Mouse (Mus musculus): Measurements from ENCODE around the gene Szt2. TPM values are rescaled to one million over a fixed set of nuclear protein-coding genes. Genes with fewer than 3 reads are reported as not detected.
A peak's percentile ranks its signal among the peaks of the same experiment; 100 is the strongest.

Szt2 gene
- total RNA-seq, 4 experiments from 2014 or later = 22.4 to 45.1 (median 31.7) TPM

DNA sequence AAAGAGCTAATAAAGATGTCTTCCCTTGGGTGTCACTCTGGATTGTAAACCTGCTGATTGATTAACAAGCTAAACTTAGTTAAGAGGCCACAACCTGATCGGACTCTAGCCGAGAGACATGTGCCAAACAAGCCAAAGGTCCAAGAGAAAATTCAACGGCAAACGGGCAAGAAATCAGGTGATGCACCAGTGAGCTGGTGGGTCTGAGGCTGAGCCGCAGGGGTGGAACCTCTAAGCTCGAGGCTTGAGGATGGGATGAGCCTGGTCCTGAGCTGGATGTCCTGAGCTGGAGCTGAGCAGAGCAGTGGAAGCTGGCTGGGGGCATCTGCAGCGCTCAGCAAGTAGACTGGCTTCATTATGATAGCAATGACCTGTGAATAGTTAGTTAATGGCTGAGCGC lies 51.6 kb downstream of the Szt2 start:
- DNase-seq = no peak

DNA sequence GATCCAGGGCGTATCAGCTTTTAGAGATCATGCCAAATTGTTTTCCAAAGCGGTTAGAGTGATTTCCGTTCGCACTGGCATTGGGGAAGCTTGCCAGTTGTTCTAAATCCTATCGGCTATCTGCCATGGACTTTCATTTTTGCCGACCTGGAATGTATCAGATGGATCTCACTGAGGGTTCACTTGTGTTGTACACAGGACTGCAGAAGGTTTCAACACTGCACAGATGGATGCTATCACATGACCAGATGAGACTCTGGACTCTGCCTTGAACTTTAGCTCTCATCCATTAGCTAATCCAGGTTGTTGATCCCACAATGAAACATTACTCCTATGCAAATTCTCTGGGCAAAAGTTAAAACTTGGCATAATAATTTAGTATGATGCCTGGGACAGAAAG lies 52.3 kb downstream of the Szt2 start:
- no peak for DNase-seq

DNA sequence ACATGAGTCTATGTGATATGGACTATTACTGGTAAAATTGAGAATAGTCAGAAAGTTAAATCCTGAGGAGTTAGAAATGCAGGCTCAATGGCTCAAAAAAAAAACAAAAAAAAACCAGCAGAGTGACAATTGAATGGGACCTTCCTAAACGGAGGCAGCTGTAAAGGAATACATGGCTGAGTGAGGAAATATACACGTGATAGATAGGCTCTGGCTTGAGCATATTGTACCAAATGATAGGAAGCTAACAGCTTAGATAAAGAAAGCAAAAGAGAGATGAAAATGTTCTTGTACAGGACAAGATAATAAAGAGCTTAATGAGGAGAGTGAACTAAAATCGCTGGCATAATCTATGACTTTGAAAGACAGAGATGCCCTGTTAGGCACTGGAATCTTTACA lies 54.8 kb downstream of the Szt2 start:
- no peak for DNase-seq

DNA sequence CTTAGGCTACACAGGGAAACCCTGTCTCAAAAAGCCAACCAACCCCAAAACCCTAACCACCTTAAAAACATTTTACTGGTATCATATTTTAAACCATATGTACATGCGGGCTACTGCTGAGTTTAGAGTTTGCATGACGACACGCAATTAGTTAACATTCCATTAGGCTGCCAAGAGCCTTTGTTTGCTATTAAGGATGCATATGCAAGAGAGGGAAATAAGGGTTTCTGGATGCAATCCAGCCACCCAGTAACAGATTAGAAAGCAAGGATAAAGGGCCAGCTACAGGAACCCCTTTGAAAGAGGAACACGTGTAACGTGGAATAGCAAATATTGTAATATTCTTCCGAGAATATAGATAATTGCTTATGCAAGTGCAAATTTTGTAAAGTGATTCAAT lies 55.4 kb downstream of the Szt2 start:
- DNase-seq = no peak

DNA sequence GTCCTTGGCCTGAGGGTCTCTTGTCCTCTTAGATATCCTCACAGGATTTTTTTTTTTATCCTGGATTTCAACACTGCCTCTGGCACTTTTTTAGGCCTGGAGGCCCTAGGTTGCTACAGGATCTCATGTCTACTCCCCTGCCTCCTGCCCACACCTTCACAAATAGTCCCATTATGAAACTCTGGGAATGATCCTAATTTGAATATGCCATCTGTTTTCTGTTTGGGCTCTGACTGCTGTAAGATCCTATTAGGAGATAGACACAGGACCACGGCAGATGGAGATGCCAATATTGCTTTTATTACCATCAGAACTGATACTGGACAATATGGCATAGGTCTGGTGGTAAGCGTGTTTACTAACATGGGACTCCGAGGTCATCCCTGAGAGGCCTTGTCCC lies 57.2 kb downstream of the Szt2 start:
- DNase-seq = no peak

DNA sequence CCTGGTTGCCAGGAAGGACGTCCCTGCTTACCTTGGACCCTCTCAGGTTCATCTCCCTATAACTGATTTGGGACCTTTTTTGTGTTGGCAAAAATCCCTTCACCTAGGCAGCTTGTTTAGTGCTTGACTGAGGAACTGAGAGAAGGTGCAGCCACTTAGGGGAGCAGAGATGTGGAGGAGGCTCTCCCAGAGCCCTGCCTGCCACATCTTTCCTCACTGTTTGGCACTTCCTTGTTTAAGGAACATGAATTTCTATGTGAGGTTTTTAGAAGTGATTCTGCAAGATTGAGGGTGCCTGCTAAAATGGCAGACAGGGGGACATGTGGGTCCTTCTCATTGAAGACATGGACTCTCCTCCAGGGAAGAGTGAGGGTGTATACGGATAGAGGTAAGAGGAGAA lies 58.2 kb downstream of the Szt2 start:
- no peak for DNase-seq

DNA sequence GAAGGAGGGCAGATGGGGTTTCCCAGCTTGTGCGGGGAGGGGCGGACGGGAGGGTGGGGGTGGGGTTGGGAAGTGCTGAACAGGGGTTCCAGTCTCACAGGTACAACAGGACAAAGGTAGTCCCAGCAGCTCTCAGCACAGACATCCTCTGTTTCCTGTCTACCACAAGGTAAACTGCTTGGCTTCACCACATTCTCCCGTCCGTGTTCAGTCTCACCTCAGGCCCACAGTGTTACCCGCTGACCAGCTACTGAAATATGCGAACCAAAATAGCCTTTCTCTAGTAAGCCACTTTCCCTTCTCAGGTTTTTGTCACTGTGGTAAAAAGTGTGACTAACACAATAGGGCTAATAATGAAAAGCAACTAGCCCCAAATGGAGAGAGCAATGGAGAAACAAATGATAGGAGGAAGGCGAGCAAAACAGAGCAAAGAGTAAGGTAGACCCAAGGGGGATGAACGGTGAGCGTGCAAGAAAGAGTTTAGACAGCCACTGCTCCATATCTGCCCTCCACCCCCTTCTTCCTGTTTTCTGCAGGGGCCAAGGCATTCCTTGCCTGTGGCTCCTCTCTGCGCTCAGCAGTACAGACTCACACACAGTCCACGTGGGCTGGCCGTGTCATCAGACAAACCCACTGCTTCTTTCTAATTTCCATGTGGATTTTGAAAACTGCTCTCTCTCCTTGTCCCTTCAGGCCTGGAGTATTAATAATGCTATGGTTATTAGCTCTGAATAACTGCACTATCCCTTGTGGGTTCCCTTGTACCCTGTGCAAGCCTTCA lies 61.4 kb downstream of the Szt2 start:
- DNase-seq = no peak

DNA sequence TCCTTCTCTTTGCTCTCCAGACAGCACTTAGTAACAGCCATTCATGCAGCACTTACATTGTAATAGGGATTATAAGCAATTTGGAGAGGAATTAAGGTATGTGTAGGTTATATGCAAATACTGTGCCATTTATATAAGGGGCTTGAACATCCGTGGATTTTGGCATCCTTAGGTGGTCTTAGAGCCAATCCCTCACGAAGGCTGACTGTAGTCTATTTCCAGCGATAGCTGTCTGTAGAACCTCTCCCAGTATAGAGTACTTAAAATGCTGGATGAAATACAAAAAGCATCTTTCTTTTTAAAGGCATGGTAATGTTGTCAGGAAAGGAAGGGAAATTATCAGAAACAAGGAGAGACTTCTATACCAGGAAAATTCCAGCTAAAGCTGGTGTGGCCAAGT lies 67.6 kb downstream of the Szt2 start:
- no peak for DNase-seq

DNA sequence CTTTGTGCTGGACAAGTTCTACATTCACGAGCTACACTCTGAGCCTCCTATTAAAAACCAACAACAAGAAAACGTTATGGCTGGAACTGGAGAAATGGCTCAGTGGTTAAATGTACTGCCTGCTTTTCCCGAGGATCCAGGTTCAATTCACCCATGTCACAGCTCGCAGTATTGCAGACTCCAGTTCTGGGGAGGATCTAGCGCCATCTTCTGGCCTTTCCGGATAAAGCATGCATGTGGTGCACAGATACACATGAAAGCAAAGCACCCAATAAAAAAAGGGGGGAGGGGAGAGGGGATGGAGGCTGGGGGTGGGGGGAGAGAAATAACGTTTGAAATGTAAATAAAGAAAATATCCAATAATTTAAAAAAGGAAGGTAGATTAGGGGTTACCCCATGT lies 72.4 kb downstream of the Szt2 start:
- DNase-seq = peak; percentile 30

DNA sequence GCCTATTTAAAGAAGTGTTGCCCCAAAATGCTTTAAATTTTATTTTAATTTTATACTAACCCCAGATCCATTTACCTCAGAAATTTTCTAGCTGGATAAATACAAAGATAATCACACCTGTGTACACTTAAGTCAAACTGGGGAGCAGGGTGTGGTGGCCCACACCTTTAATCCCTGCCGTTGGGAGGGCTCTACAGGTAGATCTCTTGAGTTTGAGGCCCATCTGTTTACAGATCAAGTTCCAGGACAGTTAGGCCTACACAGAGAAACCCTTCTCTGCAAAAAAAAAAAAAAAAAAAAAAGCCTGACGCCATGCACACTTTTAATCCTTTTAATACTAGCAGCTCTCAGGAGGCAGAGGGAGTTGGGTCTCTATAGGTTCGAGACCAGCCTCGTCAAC lies 73.1 kb downstream of the Szt2 start:
- DNase-seq = no peak

DNA sequence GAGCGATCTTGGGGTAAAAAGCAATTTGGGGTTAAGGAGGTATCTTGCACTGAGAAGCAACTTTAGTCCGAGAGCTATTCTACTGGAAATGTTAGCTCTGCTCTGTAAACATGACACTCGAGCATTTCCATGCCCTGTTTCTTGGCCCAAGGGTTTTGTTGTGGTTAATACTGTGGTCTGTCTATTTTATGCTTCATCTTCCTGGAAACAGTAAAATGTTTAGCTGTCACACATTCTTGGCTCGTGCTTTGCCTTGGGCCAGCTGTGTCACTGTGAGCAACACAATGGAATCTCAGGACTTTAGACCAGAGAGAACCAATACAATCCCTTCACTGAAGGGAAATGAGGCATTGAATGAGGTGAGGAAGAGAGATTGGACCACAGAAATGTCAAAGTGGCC lies 77.3 kb downstream of the Szt2 start:
- DNase-seq = no peak

DNA sequence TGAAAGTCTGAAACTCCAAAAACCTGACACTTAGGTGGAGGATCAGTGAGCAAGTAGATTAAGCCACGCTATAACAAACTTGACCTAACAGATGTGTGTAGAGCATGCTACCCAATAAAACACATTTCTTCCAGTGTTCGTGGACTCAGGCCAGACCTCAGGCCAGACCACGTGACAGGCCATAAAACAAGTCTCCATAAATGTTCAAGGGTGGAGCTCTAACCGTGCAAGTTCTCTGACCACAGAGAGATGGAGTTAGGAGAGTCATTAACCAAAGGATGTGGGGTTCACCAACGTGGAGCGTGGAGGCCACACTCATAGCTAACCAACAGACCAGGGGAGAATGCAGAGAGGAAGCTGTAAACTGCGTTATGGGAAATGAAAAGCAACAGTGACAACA lies 82.6 kb downstream of the Szt2 start:
- no peak for DNase-seq

DNA sequence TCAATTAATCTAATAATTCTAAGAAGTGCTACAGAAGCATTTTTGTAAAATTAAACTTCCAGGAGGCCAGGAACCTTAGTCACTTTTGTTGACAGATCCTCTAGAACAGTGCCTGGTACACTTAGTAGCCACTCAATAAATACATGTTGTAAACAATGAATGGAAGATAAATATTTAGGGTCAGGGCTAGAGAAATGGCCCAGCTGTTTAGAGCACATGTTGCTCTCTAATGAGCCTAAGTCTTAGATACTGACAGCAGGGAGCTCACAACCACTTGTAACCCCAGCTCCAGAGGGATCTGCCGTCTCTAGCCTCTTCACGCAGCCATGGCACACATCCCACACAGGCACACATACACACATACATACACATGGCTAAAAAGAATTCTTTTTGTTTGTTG lies 88.4 kb downstream of the Szt2 start:
- DNase-seq = no peak

DNA sequence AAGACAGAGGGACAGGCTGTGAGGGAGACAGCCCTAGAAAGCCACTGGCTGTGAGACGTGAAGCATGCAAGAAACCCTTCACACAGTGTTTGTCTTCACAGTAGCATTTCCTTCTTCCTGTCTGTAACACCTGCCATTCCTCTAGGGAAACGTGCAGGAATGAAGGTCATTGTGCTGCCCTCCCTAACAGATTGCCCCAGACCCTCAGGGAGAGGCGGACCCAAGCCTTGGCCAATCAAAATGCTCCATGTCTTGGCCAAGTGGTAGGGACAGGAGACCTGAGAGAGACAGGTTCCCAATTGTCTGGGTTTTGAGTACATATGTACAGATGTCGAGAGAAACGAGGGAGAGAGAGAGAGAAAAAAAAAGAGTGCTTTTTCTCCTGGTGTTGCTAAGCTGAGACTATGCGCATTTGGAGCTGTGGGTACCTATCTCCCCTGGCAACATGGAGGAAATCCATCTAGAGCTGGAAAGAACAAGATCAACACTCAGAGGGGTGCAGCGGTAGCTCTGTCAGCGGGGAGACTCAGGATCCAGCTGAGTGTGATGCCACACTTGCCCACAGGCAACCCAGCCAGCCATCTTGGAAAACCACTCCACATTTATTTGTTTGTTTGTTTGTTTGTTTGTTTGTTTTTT lies 89.2 kb downstream of the Szt2 start:
- no peak for DNase-seq

DNA sequence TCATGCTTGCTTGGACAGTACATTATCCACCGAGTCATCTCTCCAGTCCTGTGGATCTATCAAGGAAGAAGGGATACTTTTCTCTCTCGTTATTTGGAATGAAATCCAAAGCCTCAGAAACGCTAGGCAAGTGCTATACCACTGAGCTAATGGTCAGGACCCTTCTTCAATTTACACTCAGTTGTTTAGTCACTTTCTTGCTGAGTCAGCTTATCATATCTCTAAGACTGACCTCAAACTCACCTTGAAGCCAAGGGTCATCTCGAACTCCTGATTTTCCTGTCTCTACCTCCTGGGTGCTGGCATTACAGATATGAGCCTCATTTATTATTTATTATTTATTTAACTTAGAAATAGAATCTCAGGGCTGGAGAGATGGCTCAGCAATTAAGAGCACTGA lies 92.4 kb downstream of the Szt2 start:
- no peak for DNase-seq

DNA sequence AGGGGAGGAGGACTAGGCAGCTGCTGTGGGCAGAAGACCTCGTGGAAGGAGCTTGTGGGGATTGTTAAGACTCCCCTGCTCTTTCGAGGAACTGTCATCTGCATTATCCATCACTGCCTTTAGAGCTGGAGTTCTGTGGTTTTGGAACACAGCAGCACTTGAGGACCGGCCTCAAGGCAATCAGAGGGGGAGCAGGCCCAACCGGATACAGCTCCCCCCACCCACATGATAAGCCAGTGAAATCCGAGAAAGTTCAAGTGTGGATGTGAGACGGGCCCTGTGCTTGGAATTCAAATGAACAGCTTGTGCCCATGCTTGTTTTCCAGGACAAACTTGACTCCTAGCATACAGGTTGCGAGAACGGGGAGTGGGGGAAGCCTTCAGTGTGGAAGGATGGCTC lies 93.8 kb downstream of the Szt2 start:
- DNase-seq = no peak

Other genes with a start within 250 kb of the Szt2 start
- 10 to 100 TPM; 39.7 to 56.1 (median 49.7) TPM for gene Kdm4a, start 229.2 kb downstream of the Szt2 start, total RNA-seq (2022)
- 10 to 100 TPM; 49.6 to 81.8 (median 63.1) TPM for gene Ptprf, start 117.9 kb downstream of the Szt2 start, total RNA-seq (2022)
- gene Med8, start 64 bp upstream of the Szt2 start, total RNA-seq (2022) = 10 to 100 TPM; 61.3 to 67.6 (median 66.8) TPM
- gene Elovl1, start 18.8 kb upstream of the Szt2 start, total RNA-seq (2022) = 100 to 1,000 TPM in 2 of 4 experiments, 10 to 100 TPM in 2; 73.8 to 108 (median 99.3) TPM
- 1 to 10 TPM; 2.7 to 4.8 (median 3.8) TPM for gene Cdc20, start 28.1 kb upstream of the Szt2 start, total RNA-seq (2022)
- under 1 TPM in 1 of 4 experiments, not detected in 3; 0.15 TPM for gene Mpl, start 48.2 kb upstream of the Szt2 start, total RNA-seq (2022)
- 10 to 100 TPM; 30.0 to 53.6 (median 45.1) TPM for gene Tie1, start 80.8 kb upstream of the Szt2 start, total RNA-seq (2022)
- gene 2610528J11Rik, start 117.7 kb upstream of the Szt2 start, total RNA-seq (2022) = not detected
- not detected for gene Tmem125, start 134.8 kb upstream of the Szt2 start, total RNA-seq (2022)
- gene Cfap57, start 211.5 kb upstream of the Szt2 start, total RNA-seq (2022) = under 1 TPM in 2 of 4 experiments, not detected in 2; 0.06 to 0.22 TPM
- 10 to 100 TPM; 69.8 to 83.0 (median 76.6) TPM for gene Ebna1bp2, start 211.5 kb upstream of the Szt2 start, total RNA-seq (2022)
- gene Olfr62, start 249.7 kb upstream of the Szt2 start, total RNA-seq (2022) = not detected